Mouse (Mus musculus) liver, embryonic 15.5 days (tissue): ENCODE measurements at regions not wholly inside any gene's neighbourhood (a gene's known extent, or its start where the extent isn't known, plus 50 kb on each side); places are given as distances from the start of the nearest gene placed in this dataset.
A peak's percentile ranks its signal among the peaks of the same experiment; 100 is the strongest.

Experiments
- ATAC-seq: fragments of 200-750 bp; cut with Nextera tagmentation; 2 replicates; pipeline ENCODE4 v1.8.0; 2017; ENCODE audit warnings: moderate number of reproducible peaks, mild to moderate bottlenecking, moderate library complexity; ENCODE audit not compliant: insufficient read depth
- H3K27ac ChIP-seq: fragments of 300-500 bp; sonication (generic); replicated peaks from 2 replicates; pipeline ENCODE4 v1.5.1; 2015; ENCODE audit warnings: mild to moderate bottlenecking, inconsistent platforms
- H3K27me3 ChIP-seq: fragments of 300-500 bp; sonication (generic); 2 replicates; pipeline ENCODE4 v1.6.1; 2015; ENCODE audit warnings: mild to moderate bottlenecking, inconsistent platforms
- H3K36me3 ChIP-seq: fragments of 300-500 bp; sonication (generic); replicated peaks from 2 replicates; pipeline ENCODE4 v1.6.1; 2015; ENCODE audit warnings: moderate library complexity, mild to moderate bottlenecking, inconsistent platforms
- H3K4me1 ChIP-seq: fragments of 300-500 bp; sonication (generic); replicated peaks from 2 replicates; pipeline ENCODE4 v1.6.1; 2015; ENCODE audit warnings: inconsistent platforms
- H3K4me2 ChIP-seq: fragments of 300-500 bp; sonication (generic); 2 replicates; pipeline ENCODE4 v1.6.1; 2015; ENCODE audit warnings: moderate library complexity, mild to moderate bottlenecking, inconsistent platforms
- H3K4me3 ChIP-seq: fragments of 300-500 bp; sonication (generic); replicated peaks from 2 replicates; pipeline ENCODE4 v1.5.1; 2015; ENCODE audit warnings: mild to moderate bottlenecking, inconsistent platforms
- H3K9ac ChIP-seq: fragments of 300-500 bp; sonication (generic); 2 replicates; pipeline ENCODE4 v1.6.1; 2015; ENCODE audit warnings: moderate library complexity, mild to moderate bottlenecking, inconsistent platforms
- H3K9me3 ChIP-seq: fragments of 300-500 bp; sonication (generic); replicated peaks from 2 replicates; pipeline ENCODE4 v1.6.1; 2016; ENCODE audit warnings: inconsistent platforms
- WGBS: fragments of 180-500 bp; shearing (Covaris S2); methylation state at CpG from one replicate; pipeline ENCODE4 v1.1.7; 2015; ENCODE audit warnings: mixed read lengths; ENCODE audit not compliant: insufficient replicate concordance; 5-methylcytosine and 5-hydroxymethylcytosine counted together

DNA sequence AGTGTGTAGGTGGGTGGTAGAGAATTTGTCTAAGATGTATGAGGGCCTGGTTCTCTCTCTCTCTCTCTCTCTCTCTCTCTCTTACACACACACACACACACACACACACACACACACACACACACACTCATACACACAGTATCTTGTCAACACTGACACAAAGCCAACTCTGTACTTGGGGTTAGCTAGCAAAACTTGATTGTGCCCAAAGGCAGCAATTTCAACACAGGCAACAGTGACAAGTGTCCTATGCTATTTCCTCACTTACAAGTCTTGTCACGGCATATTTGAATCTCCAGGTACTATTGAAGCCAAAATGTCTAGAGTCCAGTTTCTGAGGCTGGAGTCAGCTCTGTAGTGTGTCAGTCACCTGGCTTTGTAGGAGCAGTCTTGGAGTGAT is 150.1 kb upstream of the Gm5148 start:
- Histone ChIP-seq H3K4me2 (no peak overlapping the region), H3K27me3 (no peaks in the 10 kb centered on the region), H3K9ac (no peak overlapping the region), H3K27ac (no peak overlapping the region), H3K9me3 (no peaks in the 10 kb centered on the region), H3K36me3 (no peaks in the 10 kb centered on the region), H3K4me1 (no peaks in the 10 kb centered on the region), H3K4me3 (no peak overlapping the region)
- WGBS = 56% methylated on average over 1 of the region's 1 CpGs
- ATAC-seq = no peak

DNA sequence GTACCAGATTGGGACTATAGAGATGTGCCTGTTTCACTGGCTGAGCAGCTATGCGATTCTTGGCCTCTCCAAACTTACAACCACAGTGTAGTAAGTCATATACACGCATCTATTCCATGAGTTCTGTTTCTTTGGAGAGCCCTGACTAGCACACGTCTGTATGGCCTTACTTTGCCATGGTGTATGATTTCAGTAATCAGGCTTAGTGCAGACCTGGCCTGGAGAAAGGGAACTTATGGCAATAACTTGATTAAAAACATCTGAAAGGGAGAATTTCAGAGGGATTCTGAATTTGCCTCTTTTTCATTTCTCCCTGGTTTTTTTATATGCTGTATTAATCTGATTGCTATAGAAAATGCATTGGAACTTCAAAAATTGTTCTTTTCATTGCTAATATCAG is 148.0 kb upstream of the Gm5148 start:
- Histone ChIP-seq H3K4me2 (no peak overlapping the region), H3K36me3 (no peaks in the 10 kb centered on the region), H3K9ac (no peak overlapping the region), H3K4me3 (no peak overlapping the region), H3K4me1 (no peaks in the 10 kb centered on the region), H3K9me3 (no peaks in the 10 kb centered on the region), H3K27me3 (no peaks in the 10 kb centered on the region), H3K27ac (no peak overlapping the region)
- no peak for ATAC-seq
- WGBS = 56% methylated on average over 3 of the region's 3 CpGs

DNA sequence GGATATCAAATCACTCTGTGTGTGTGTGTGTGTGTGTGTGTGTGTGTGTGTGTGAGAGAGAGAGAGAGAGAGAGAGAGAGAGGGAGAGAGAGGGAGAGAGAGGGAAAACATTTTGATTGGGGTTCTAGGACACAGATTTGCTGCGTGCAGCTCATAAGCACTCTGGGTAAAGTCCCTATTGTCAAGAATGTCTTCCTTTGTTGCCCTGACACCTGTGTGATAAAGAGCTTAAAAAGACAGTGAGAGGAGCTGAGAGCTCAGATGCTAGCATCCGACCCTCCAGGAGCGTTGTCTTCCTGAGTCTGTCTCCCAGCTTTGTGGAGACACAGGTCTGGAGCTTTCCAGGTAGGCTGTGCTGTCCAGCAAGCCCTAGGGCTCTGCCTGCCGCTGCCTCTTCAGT is 146.8 kb upstream of the Gm5148 start:
- no peak for ATAC-seq
- Histone ChIP-seq H3K27me3 (no peaks in the 10 kb centered on the region), H3K4me3 (no peak overlapping the region), H3K4me1 (no peaks in the 10 kb centered on the region), H3K36me3 (no peaks in the 10 kb centered on the region), H3K4me2 (no peak overlapping the region), H3K27ac (no peak overlapping the region), H3K9ac (no peak overlapping the region), H3K9me3 (no peaks in the 10 kb centered on the region)
- 70% methylated on average over 4 of the region's 4 CpGs for WGBS

DNA sequence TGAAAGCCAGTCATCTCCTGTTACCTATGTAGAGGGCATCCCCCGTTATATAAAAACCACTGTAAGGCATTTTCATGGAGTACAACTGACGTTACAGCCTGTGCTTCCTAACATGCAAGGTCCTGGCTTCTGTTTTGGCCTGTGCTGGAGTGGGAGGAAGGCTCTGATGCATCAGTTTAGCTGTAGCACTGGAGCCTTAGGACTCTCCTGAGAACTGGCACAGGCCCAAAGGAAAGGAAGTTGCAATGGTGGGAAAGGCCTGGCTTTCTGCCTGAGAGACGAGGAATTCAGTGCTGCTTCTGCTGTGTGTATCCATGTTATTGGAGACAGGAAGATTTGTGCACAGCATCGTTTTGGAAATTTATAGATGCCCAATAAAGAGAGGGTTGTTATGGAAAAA is 144.2 kb upstream of the Gm5148 start:
- H3K9me3 ChIP-seq = no peaks in the 10 kb centered on the region
- H3K4me3 ChIP-seq = no peak overlapping the region
- no peak for ATAC-seq
- no peaks in the 10 kb centered on the region for H3K36me3 ChIP-seq
- H3K4me1 ChIP-seq = no peaks in the 10 kb centered on the region
- WGBS = 45% methylated on average over 4 of the region's 4 CpGs
- H3K9ac ChIP-seq = no peak overlapping the region
- no peak overlapping the region for H3K27ac ChIP-seq
- no peak overlapping the region for H3K4me2 ChIP-seq
- H3K27me3 ChIP-seq = no peaks in the 10 kb centered on the region

DNA sequence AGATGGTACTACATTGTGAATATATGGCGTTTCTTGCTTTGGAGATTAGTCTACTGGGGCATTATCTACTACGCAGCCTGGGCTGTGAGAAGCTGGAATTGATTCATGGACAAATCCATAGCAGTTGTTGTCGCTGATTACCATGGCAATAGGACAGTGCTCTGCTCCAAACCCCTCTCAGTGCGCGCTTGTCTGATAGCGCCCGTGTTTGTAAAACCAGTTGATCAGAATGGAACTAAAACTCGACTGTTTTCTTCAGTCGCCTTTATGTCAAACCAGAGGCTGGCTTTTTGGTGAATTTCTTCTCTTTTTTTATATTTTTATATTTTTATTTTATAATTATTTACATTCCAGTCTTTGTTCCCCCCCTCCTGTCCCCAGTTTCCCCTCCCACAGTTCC is 138.5 kb upstream of the Gm5148 start:
- ATAC-seq = no peak
- 71% methylated on average over 9 of the region's 9 CpGs for WGBS
- Histone ChIP-seq H3K4me2 (no peak overlapping the region), H3K9me3 (no peaks in the 10 kb centered on the region), H3K9ac (no peak overlapping the region), H3K36me3 (no peaks in the 10 kb centered on the region), H3K4me3 (no peak overlapping the region), H3K27ac (no peak overlapping the region), H3K4me1 (0 out of 2 replicates have a peak, but pooled peaks cover 4% of the 10 kb centered on the region), H3K27me3 (no peaks in the 10 kb centered on the region)

DNA sequence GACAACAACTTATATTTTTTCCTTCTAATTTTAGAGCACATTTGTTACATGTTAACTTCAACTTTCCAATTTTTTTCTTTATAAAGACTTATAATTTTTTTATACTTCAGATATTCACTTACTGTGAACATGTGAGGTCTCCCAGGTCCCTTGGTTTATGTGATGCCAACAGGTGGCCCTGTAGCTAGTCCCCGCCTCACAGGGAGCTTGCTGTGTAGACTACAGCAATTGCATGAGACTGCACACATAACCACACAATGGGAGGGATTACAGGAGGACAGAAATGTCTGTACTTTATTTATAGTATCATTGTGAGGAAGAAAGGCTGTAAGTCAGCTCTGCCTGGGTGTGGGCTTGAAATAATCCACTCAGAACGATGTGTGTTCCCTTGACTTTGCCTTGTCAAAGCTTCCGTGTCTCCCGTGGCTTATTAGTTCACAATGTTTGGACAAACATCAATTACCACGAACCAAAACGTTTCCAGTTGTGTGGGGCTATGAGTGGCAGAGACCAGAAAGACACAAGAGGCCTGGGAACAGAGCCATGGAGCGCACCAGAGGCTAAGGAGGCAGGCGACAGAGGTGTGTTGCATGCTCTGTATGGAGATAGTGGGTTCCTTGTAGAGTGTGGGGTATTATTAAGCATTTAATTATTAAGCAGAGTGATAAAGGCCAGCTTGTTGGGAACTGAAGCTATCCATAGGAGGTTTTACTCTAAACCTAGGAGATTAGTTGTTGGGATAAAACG is 136.6 kb upstream of the Gm5148 start:
- no peaks in the 10 kb centered on the region for H3K9me3 ChIP-seq
- H3K9ac ChIP-seq = no peak overlapping the region
- no peaks in the 10 kb centered on the region for H3K27me3 ChIP-seq
- H3K36me3 ChIP-seq = no peaks in the 10 kb centered on the region
- no peak overlapping the region for H3K4me2 ChIP-seq
- no peak overlapping the region for H3K27ac ChIP-seq
- 53% methylated on average over 9 of the region's 9 CpGs for WGBS
- H3K4me3 ChIP-seq = no peak overlapping the region
- 0 out of 2 replicates have a peak, but pooled peaks cover 4% of the 10 kb centered on the region for H3K4me1 ChIP-seq
- no peak for ATAC-seq

DNA sequence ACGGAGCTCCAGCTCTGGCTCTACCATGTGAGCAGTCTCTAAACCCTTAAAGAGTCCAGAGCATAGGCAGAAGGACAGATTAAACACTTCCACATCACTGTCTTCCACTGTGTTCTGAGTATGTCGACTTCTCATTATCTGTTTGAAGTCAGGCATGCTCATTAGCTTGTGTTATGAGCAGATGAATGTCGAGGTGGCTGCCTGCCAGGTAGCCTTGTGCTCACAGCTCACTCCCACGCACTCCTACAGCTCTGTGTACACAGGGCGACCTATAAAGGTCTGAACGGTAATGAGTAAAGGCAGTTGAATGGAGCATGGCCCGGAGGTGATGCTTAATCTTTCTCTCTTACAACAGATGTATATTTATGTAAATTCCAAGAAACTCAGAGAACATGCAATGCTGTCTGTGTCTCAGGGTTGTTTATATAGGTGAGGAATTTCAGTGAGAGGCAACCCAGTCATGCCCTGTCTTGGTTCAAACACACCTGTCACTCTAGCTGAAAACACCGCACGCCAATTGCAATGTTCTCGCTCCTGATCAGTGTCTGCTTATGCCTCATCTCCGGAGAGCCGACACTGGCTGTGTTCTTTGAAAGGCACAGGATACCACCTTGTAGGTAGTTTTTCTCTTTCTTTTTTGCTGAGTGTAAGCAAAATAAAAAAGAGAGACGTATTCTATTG is 135.9 kb upstream of the Gm5148 start:
- Histone ChIP-seq H3K27ac (no peak overlapping the region), H3K4me3 (no peak overlapping the region), H3K4me1 (0 out of 2 replicates have a peak, but pooled peaks cover 4% of the 10 kb centered on the region), H3K4me2 (no peak overlapping the region), H3K36me3 (no peaks in the 10 kb centered on the region), H3K27me3 (no peaks in the 10 kb centered on the region), H3K9ac (no peak overlapping the region), H3K9me3 (no peaks in the 10 kb centered on the region)
- WGBS = 58% methylated on average over 13 of the region's 13 CpGs
- ATAC-seq = peak; percentile 74

DNA sequence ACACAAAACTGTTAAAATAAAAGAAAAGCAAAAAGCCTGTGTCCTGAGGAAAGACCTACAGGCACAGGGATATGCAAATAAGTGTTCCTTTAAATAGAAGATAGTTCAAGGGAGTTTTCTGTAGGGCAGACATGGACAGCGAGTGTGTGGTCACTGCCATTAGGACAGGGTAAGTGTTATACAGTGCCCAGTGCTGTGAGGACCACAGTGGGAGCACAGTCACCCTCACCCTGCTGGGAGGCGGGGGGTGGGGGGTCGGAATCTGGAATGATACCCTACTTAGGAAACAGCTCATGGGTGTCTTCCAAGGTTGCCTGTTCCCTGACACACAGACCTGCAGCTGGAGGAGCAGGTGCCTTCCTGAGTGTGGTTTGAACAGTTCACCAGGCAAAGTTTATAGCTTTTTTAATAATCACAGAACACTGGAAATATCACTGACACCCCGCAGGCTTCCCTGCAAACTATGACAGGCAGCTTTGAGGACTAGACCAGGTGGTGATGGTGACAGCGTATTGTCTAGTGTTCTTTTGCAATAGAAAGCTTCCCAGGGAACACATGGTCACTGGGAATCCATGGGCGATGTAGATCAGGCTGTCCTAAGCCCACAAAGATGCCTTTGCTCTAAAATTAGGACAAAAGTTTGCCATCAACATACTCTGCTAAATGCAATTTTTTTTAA is 134.5 kb upstream of the Gm5148 start:
- H3K27ac ChIP-seq = no peak overlapping the region
- 56% methylated on average over 6 of the region's 6 CpGs for WGBS
- no peaks in the 10 kb centered on the region for H3K9me3 ChIP-seq
- no peak overlapping the region for H3K4me2 ChIP-seq
- H3K36me3 ChIP-seq = no peaks in the 10 kb centered on the region
- H3K9ac ChIP-seq = no peak overlapping the region
- H3K27me3 ChIP-seq = no peaks in the 10 kb centered on the region
- no peak for ATAC-seq
- H3K4me3 ChIP-seq = no peak overlapping the region
- H3K4me1 ChIP-seq = 0 out of 2 replicates have a peak, but pooled peaks cover 4% of the 10 kb centered on the region

DNA sequence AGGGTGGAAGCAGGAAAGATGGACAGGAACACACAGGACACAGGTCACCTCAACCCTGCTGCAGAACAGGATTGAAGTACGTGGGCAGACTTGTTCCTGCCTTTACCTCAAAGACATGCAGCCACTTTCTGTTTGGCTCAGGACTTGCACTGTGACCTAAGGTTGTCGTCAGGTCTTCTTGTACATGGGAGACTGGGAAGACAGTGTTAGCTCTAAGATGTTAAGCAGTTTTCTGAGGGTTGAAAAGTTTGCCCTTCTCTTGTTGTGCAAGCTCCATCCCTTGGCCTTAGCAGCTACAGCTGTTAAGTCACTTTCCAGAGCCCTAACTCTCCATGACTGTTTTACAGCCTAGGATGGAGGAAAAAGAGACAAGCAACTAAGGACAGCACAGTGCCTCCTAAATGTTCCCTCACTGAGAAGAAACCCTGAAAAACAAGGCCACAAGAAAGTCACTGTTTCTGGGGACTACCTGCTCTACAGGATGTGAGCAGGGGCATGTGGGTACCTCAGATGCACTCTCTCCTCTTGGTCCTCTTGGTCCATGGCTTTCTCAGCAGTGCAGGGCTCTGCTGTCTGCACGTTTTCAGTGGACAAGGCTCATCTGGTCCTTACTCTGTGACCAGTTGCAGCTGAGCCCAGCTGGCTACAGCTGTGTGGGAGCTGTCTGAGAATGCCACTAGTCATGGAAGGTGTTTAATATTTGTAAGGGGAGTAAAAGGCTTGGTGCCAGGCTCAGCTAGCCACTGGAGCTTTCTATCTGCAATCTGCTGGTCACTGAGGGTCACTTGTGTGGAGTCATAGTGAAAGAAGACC is 122.1 kb upstream of the Gm5148 start:
- no peaks in the 10 kb centered on the region for H3K27me3 ChIP-seq
- WGBS = 35% methylated on average over 3 of the region's 3 CpGs

DNA sequence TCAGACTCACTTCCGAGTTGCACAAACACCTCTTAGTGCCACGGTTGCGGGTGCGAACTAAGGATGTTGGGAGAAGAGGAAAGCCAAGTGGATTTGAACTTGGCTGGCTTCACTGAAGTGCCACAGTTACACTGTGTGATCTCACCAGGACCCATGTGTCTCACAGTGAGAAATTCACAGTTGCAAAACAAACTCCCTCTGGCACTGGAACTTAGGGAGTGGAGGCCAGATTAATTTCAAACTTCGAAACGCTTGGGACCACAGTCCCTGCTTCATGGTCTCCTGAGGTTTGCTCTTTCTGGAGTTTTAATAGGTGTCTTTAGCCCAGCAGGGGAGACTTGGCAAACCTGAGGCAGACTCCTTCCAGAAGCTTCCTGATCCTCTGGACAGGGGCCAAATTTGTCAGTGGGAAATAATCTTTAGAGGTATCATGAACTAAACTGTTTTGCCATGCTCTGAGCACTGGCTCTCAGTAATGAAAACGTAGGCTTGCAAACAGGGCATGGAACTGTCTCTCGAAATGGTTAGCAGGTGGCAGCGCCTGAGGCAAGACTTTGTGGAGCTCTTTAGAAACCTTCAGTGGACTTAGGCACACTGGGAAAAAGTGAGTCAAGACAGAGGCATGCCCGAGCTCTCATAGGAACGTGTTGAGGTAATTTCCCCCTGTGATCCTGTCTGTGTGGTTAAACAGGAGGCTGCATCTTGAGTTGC is 121.2 kb upstream of the Gm5148 start:
- H3K9me3 ChIP-seq = no peaks in the 10 kb centered on the region
- no peak overlapping the region for H3K4me2 ChIP-seq
- ATAC-seq = no peak
- no peak overlapping the region for H3K4me3 ChIP-seq
- H3K27ac ChIP-seq = no peak overlapping the region
- 62% methylated on average over 11 of the region's 11 CpGs for WGBS
- H3K27me3 ChIP-seq = no peaks in the 10 kb centered on the region
- no peak overlapping the region for H3K9ac ChIP-seq
- H3K36me3 ChIP-seq = no peaks in the 10 kb centered on the region
- H3K4me1 ChIP-seq = no peaks in the 10 kb centered on the region

More for the DNA sequence above, 122.1 kb upstream of the Gm5148 start:
- Histone ChIP-seq H3K36me3 (no peaks in the 10 kb centered on the region), H3K9ac (no peak overlapping the region), H3K4me1 (no peaks in the 10 kb centered on the region), H3K4me2 (no peak overlapping the region), H3K27ac (no peak overlapping the region), H3K4me3 (no peak overlapping the region), H3K9me3 (no peaks in the 10 kb centered on the region)
- ATAC-seq = no peak
